Mouse (Mus musculus) retina, postnatal 1 day (tissue): ENCODE measurements around the gene Stxbp5.
A peak's percentile ranks its signal among the peaks of the same experiment; 100 is the strongest.
"Not testable (repeated sequence)": the region's sequence is repeated elsewhere in the genome, so short reads cannot be mapped to it uniquely, and the experiment has no call there.

Experiments
- DNase-seq: peaks from one replicate; pipeline ENCODE4 v3.0.0-alpha.2; 2012

Stxbp5 gene

GRCm38 (mm10) chr10:9901071-9901696 is at the start of gene Stxbp5:
TSS of gene Stxbp5 (minus strand) at chr10:9901079.
- DNase-seq, result peak; percentile 92

- DNase-seq, result peak; percentile 76
Measured at GRCm38 (mm10) chr10:9912395-9912794, 11.5 kb upstream of the Stxbp5 start.

- no peak for DNase-seq
Measured at GRCm38 (mm10) chr10:9907919-9908502, 7.1 kb upstream of the Stxbp5 start.

- DNase-seq, result no peak
Measured at GRCm38 (mm10) chr10:9907519-9907918, 6.6 kb upstream of the Stxbp5 start.

- no peak for DNase-seq
Measured at GRCm38 (mm10) chr10:9906185-9906584, 5.3 kb upstream of the Stxbp5 start.

- peak; percentile 95 for DNase-seq
Measured at GRCm38 (mm10) chr10:9901697-9902239, 889 bp upstream of the Stxbp5 start.

GRCm38 (mm10) chr10:9900315-9901070 is 386 bp downstream of the Stxbp5 start:
- peak; percentile 67 for DNase-seq

GRCm38 (mm10) chr10:9899816-9900215 is 1.1 kb downstream of the Stxbp5 start:
- DNase-seq, result peak; percentile 60

- peak; percentile 12 for DNase-seq
Measured at GRCm38 (mm10) chr10:9899086-9899485, 1.8 kb downstream of the Stxbp5 start.

- DNase-seq, result no peak
Measured at GRCm38 (mm10) chr10:9897852-9898251, 3.0 kb downstream of the Stxbp5 start.

GRCm38 (mm10) chr10:9893562-9893961 is 7.3 kb downstream of the Stxbp5 start:
- DNase-seq, result no peak

GRCm38 (mm10) chr10:9889651-9890050 is 11.2 kb downstream of the Stxbp5 start:
- no peak for DNase-seq

GRCm38 (mm10) chr10:9888655-9889054 is 12.2 kb downstream of the Stxbp5 start:
- no peak for DNase-seq

GRCm38 (mm10) chr10:9881781-9882320 is 19.0 kb downstream of the Stxbp5 start:
- DNase-seq, result not testable (repeated sequence)

GRCm38 (mm10) chr10:9880070-9880728 is 20.7 kb downstream of the Stxbp5 start:
- DNase-seq, result no peak

- peak; percentile 61 for DNase-seq
Measured at GRCm38 (mm10) chr10:9878821-9879489, 21.9 kb downstream of the Stxbp5 start.

- no peak for DNase-seq
Measured at GRCm38 (mm10) chr10:9875905-9876304, 25.0 kb downstream of the Stxbp5 start.

- DNase-seq, result no peak
Measured at GRCm38 (mm10) chr10:9872143-9872542, 28.7 kb downstream of the Stxbp5 start.

GRCm38 (mm10) chr10:9866793-9867579 is 33.9 kb downstream of the Stxbp5 start:
- DNase-seq, result no peak

GRCm38 (mm10) chr10:9860022-9860421 is 40.9 kb downstream of the Stxbp5 start:
- DNase-seq, result no peak

- DNase-seq, result peak; percentile 63
Measured at GRCm38 (mm10) chr10:9859476-9859875, 41.4 kb downstream of the Stxbp5 start.
